ENCODE assay signal across 20 mouse cellular contexts in genomic region chr2:30263811-30264210, GRCm38 (mm10). TPM values are rescaled to one million over a fixed set of nuclear protein-coding genes. Genes with fewer than 3 reads are reported as not detected.
A peak's percentile ranks its signal among the peaks of the same experiment; 100 is the strongest.
DNase-seq lines count a peak whose midpoint lies in the region; ATAC-seq and TF ChIP-seq lines count a peak whose summit lies in the region.
"Had no signal": no experiment of that assay in that cellular context is flagged by ENCODE, and none has a peak within 500 bp of the region (broad histone marks: within the 10 kb centered on the region; RNA-seq: fewer than 3 reads in every experiment).

No protein-coding gene starts in this region.

- no peak for TF ChIP-seq POLR2A in lung, adult 2 months (IDR thresholded peaks at IDR 0.05; ENCODE audit: borderline replicate concordance, extremely low read depth, low read depth, low read length)

- no peak overlapping the region for H3K9ac ChIP-seq in hindbrain, postnatal 0 days (replicated peaks; ENCODE audit: low read length)
- H3K9ac ChIP-seq in hindbrain, embryonic 11.5 days (ENCODE audit: low read depth, low read length) = no peak overlapping the region
- H3K9ac ChIP-seq in intestine, embryonic 15.5 days = no peak overlapping the region
- H3K9ac ChIP-seq: lung, embryonic 14.5 days; midbrain, embryonic 12.5 days had no signal

- H3K4me2 ChIP-seq in hindbrain, postnatal 0 days (ENCODE audit: low read depth, low read length) = no peak overlapping the region
- H3K4me2 ChIP-seq in hindbrain, embryonic 11.5 days (replicated peaks; ENCODE audit: low read depth, low read length) = no peak overlapping the region
- no peak overlapping the region for H3K4me2 ChIP-seq in intestine, embryonic 15.5 days (replicated peaks)
- H3K4me2 ChIP-seq: lung, embryonic 14.5 days; midbrain, embryonic 12.5 days had no signal

- no peak overlapping the region for H3K4me3 ChIP-seq in hindbrain, postnatal 0 days (ENCODE audit: low read length)
- H3K4me3 ChIP-seq in hindbrain, embryonic 11.5 days (ENCODE audit: low read depth, low read length) = no peak overlapping the region
- H3K4me3 ChIP-seq in lung, adult 2 months (replicated peaks; ENCODE audit: extremely low read depth, low read depth, low read length) = no peak overlapping the region
- H3K4me3 ChIP-seq in intestine, embryonic 15.5 days (replicated peaks) = no peak overlapping the region
- H3K4me3 ChIP-seq: midbrain, embryonic 12.5 days had no signal

- H3K36me3 ChIP-seq in hindbrain, postnatal 0 days (ENCODE audit: insufficient read depth, low read length) = peaks cover 29% of the 10 kb centered on the region; the same call in 1 of the 2 replicates
- H3K36me3 ChIP-seq in hindbrain, embryonic 11.5 days (ENCODE audit: control insufficient read depth, insufficient read depth, low read length) = 0 out of 2 replicates have a peak, but pooled peaks cover 9% of the 10 kb centered on the region
- peaks cover 24% of the 10 kb centered on the region for H3K36me3 ChIP-seq in intestine, embryonic 15.5 days

- 86% methylated on average over 6 of the region's 6 CpGs for WGBS in hindbrain, postnatal 0 days
- 93% methylated on average over 6 of the region's 6 CpGs for WGBS in hindbrain, embryonic 11.5 days
- WGBS in lung, adult 2 months = 83% methylated on average over 6 of the region's 6 CpGs
- WGBS in intestine, embryonic 15.5 days = 88% methylated on average over 6 of the region's 6 CpGs

- H3K27me3 ChIP-seq in hindbrain, postnatal 0 days (ENCODE audit: insufficient read depth, low read length) = no peaks in the 10 kb centered on the region
- no peaks in the 10 kb centered on the region for H3K27me3 ChIP-seq in hindbrain, embryonic 11.5 days (ENCODE audit: control insufficient read depth, insufficient read depth, low read length)
- no peaks in the 10 kb centered on the region for H3K27me3 ChIP-seq in intestine, embryonic 15.5 days (replicated peaks)
- H3K27me3 ChIP-seq: midbrain, embryonic 12.5 days had no signal

- no peak for TF ChIP-seq CTCF in hindbrain, postnatal 0 days (IDR thresholded peaks at IDR 0.05; ENCODE audit: low read depth)
- TF ChIP-seq CTCF in lung, adult 2 months (IDR thresholded peaks at IDR 0.05; ENCODE audit: insufficient read depth, low read length) = no peak

- H3K27ac ChIP-seq in hindbrain, postnatal 0 days = peak overlapping the region; percentile 48; the same call in 1 of the 2 replicates
- no peak overlapping the region for H3K27ac ChIP-seq in hindbrain, embryonic 11.5 days (ENCODE audit: low read depth, low read length)
- H3K27ac ChIP-seq in intestine, embryonic 15.5 days = no peak overlapping the region
- H3K27ac ChIP-seq: macrophage; midbrain, embryonic 12.5 days had no signal

- no peak for ATAC-seq in hindbrain, postnatal 0 days
- ATAC-seq in hindbrain, embryonic 11.5 days (ENCODE audit: low FRiP score) = no peak
- no peak for ATAC-seq in intestine, embryonic 15.5 days

- DNase-seq in gastrocnemius, postnatal 10 days = peak; percentile 3
- DNase-seq in gastrocnemius, postnatal 4 days (ENCODE audit: low spot score in 2 of 2) = no peak
- no peak for DNase-seq in hindbrain, postnatal 0 days (ENCODE audit: low spot score)
- no peak for DNase-seq in hindbrain, embryonic 11.5 days (ENCODE audit: low spot score)
- DNase-seq in lung, adult 2 months = peak; percentile 3
- no peak for DNase-seq in lung, adult 18-20 months
- DNase-seq: adrenal gland, adult 8-10 months; kidney, postnatal 4 days; lung, embryonic 14.5 days; right cerebral cortex, adult 18-20 months had no signal

- H3K4me1 ChIP-seq in hindbrain, postnatal 0 days (ENCODE audit: insufficient read depth, low read length) = peaks cover 26% of the 10 kb centered on the region
- 0 out of 2 replicates have a peak, but pooled peaks cover 2% of the 10 kb centered on the region for H3K4me1 ChIP-seq in hindbrain, embryonic 11.5 days (replicated peaks; ENCODE audit: control insufficient read depth, insufficient read depth, low read length)
- peaks cover 14% of the 10 kb centered on the region for H3K4me1 ChIP-seq in lung, adult 2 months (ENCODE audit: control insufficient read depth, insufficient read depth, low read length)
- peaks cover 33% of the 10 kb centered on the region for H3K4me1 ChIP-seq in intestine, embryonic 15.5 days (replicated peaks)

- no peaks in the 10 kb centered on the region for H3K9me3 ChIP-seq in hindbrain, postnatal 0 days (ENCODE audit: low read length)
- H3K9me3 ChIP-seq in hindbrain, embryonic 11.5 days (ENCODE audit: control insufficient read depth, low read length) = no peaks in the 10 kb centered on the region
- H3K9me3 ChIP-seq in intestine, embryonic 15.5 days = no peaks in the 10 kb centered on the region
- H3K9me3 ChIP-seq: midbrain, embryonic 12.5 days had no signal

RNA-seq across cellular contexts. Expression of gene Phyhd1, which starts 2.2 kb away (rescaled TPM):
- 10 to 100 TPM; 11.3 to 12.4 TPM for total RNA-seq in gastrocnemius, postnatal 10 days (2021)
- 10 to 100 TPM; 16.7 to 19.3 TPM for total RNA-seq in gastrocnemius, postnatal 4 days (2021)
- total RNA-seq in hindbrain, postnatal 0 days (2014; rRNA removed) = 5.6 and 8.9 TPM in 2 replicates
- polyA plus RNA-seq in hindbrain, postnatal 0 days (2015; fragmentation: Nextera tagmentation; extraction: Ambion mirVana) = 6.2 and 7.4 TPM in 2 replicates
- 4.2 and 5.6 TPM in 2 replicates for polyA plus RNA-seq in hindbrain, embryonic 11.5 days (2014; fragmentation: Nextera tagmentation; extraction: Ambion mirVana)
- polyA plus RNA-seq in lung, adult 2 months (2012; rRNA removed) = 16.0 and 23.9 TPM in 2 replicates
- 9.8 and 11.5 TPM in 2 replicates for polyA plus RNA-seq in intestine, embryonic 15.5 days (2015; fragmentation: Nextera tagmentation; extraction: Ambion mirVana)

RNA-seq across cellular contexts. Expression of gene Gm28038, which starts 17.0 kb away (rescaled TPM):
- not detected for total RNA-seq in gastrocnemius, postnatal 10 days (2021)
- total RNA-seq in gastrocnemius, postnatal 4 days (2021) = not detected
- not detected in 2 replicates for total RNA-seq in hindbrain, postnatal 0 days (2014; rRNA removed)
- not detected in 2 replicates for polyA plus RNA-seq in hindbrain, postnatal 0 days (2015; fragmentation: Nextera tagmentation; extraction: Ambion mirVana)
- polyA plus RNA-seq in hindbrain, embryonic 11.5 days (2014; fragmentation: Nextera tagmentation; extraction: Ambion mirVana) = not detected in 2 replicates
- polyA plus RNA-seq in lung, adult 2 months (2012; rRNA removed) = not detected in 2 replicates
- not detected in 2 replicates for polyA plus RNA-seq in intestine, embryonic 15.5 days (2015; fragmentation: Nextera tagmentation; extraction: Ambion mirVana)
- total RNA-seq: adrenal gland, adult 8-10 months; heart, adult 18-20 months; layer of hippocampus, postnatal 36 days; MEL had no signal
- polyA plus RNA-seq: brain, embryonic 14.5 days; limb, embryonic 11.5 days; lung, embryonic 14.5 days; midbrain, embryonic 12.5 days; spleen, adult 2 months; stomach, embryonic 16.5 days had no signal

RNA-seq across cellular contexts. Expression of gene Dolk, which starts 22.3 kb away (rescaled TPM):
- total RNA-seq in gastrocnemius, postnatal 10 days (2021) = 10 to 100 TPM; 17.3 to 18.3 TPM
- 10 to 100 TPM; 21.3 to 21.5 TPM for total RNA-seq in gastrocnemius, postnatal 4 days (2021)
- 43.7 and 50.4 TPM in 2 replicates for total RNA-seq in hindbrain, postnatal 0 days (2014; rRNA removed)
- 42.1 and 43.5 TPM in 2 replicates for polyA plus RNA-seq in hindbrain, postnatal 0 days (2015; fragmentation: Nextera tagmentation; extraction: Ambion mirVana)
- 24.0 and 24.1 TPM in 2 replicates for polyA plus RNA-seq in hindbrain, embryonic 11.5 days (2014; fragmentation: Nextera tagmentation; extraction: Ambion mirVana)
- polyA plus RNA-seq in lung, adult 2 months (2012; rRNA removed) = 21.1 and 22.2 TPM in 2 replicates
- polyA plus RNA-seq in intestine, embryonic 15.5 days (2015; fragmentation: Nextera tagmentation; extraction: Ambion mirVana) = 28.8 and 34.4 TPM in 2 replicates

RNA-seq across cellular contexts. Expression of gene Nup188, which starts 22.4 kb away (rescaled TPM):
- total RNA-seq in gastrocnemius, postnatal 10 days (2021) = 10 to 100 TPM; 15.9 to 18.1 TPM
- 10 to 100 TPM; 32.7 to 34.2 TPM for total RNA-seq in gastrocnemius, postnatal 4 days (2021)
- total RNA-seq in hindbrain, postnatal 0 days (2014; rRNA removed) = 32.6 and 51.0 TPM in 2 replicates
- 11.9 and 12.6 TPM in 2 replicates for polyA plus RNA-seq in hindbrain, postnatal 0 days (2015; fragmentation: Nextera tagmentation; extraction: Ambion mirVana)
- polyA plus RNA-seq in hindbrain, embryonic 11.5 days (2014; fragmentation: Nextera tagmentation; extraction: Ambion mirVana) = 44.5 and 49.9 TPM in 2 replicates
- polyA plus RNA-seq in lung, adult 2 months (2012; rRNA removed) = 27.3 and 28.1 TPM in 2 replicates
- polyA plus RNA-seq in intestine, embryonic 15.5 days (2015; fragmentation: Nextera tagmentation; extraction: Ambion mirVana) = 29.1 and 29.4 TPM in 2 replicates

RNA-seq across cellular contexts. Expression of gene Gm28035, which starts 23.4 kb away (rescaled TPM):
- total RNA-seq in gastrocnemius, postnatal 10 days (2021) = under 1 TPM; 0.42 to 0.86 TPM
- 1 to 10 TPM; 1.0 to 1.3 TPM for total RNA-seq in gastrocnemius, postnatal 4 days (2021)
- total RNA-seq in hindbrain, postnatal 0 days (2014; rRNA removed) = 6.8 and 15.1 TPM in 2 replicates
- polyA plus RNA-seq in hindbrain, postnatal 0 days (2015; fragmentation: Nextera tagmentation; extraction: Ambion mirVana) = 0.25 and 0.31 TPM in 2 replicates
- polyA plus RNA-seq in hindbrain, embryonic 11.5 days (2014; fragmentation: Nextera tagmentation; extraction: Ambion mirVana) = 0.06 and 0.07 TPM in 2 replicates
- polyA plus RNA-seq in lung, adult 2 months (2012; rRNA removed) = 11.6 and 18.8 TPM in 2 replicates
- 0.21 and 0.29 TPM in 2 replicates for polyA plus RNA-seq in intestine, embryonic 15.5 days (2015; fragmentation: Nextera tagmentation; extraction: Ambion mirVana)
- total RNA-seq: MEL had no signal

Comparison
In these comparisons a context has a peak if more than half of its experiments do, and no peak if none do; other contexts are left out.
1. DNase-seq: peak in gastrocnemius, postnatal 10 days (single experiment) and lung, adult 2 months (single experiment); none in gastrocnemius, postnatal 4 days (0 of 2), hindbrain, postnatal 0 days (single experiment), hindbrain, embryonic 11.5 days (single experiment) and lung, adult 18-20 months (0 of 2).